Mouse (Mus musculus) CH12.LX (cell line): ENCODE data around the gene Cyp2f2. TPM values are rescaled to one million over a fixed set of nuclear protein-coding genes. Genes with fewer than 3 reads are reported as not detected.

Experiments used
- DNase-seq: peaks from one replicate; pipeline ENCODE4 v3.0.0-alpha.2; 2013; ENCODE audit errors: extremely low read depth
- H3K27ac ChIP-seq: 2 replicates; pipeline ENCODE4 v1.5.1; 2012; ENCODE audit warnings: low read depth, mild to moderate bottlenecking, control low read depth, moderate library complexity; ENCODE audit not compliant: insufficient read depth
- H3K27me3 ChIP-seq: replicated peaks from 2 replicates; pipeline ENCODE3; 2012; ENCODE audit warnings: inconsistent platforms
- H3K36me3 ChIP-seq, 2 experiments: replicated peaks in 1 of 2; 2 replicates each; pipeline versions ENCODE3 to v1.6.1; 2012; ENCODE audit warnings: inconsistent platforms in 1 of 2, low read length in 1 of 2, mild to moderate bottlenecking in 1 of 2, mixed read lengths in 1 of 2, moderate library complexity in 1 of 2; ENCODE audit not compliant: control insufficient read depth in 1 of 2, insufficient read depth in 1 of 2
- H3K4me1 ChIP-seq, 2 experiments: 2 replicates each; pipeline ENCODE4 v1.6.1; 2012; ENCODE audit warnings: inconsistent platforms in 1 of 2, moderate library complexity in 1 of 2; ENCODE audit not compliant: insufficient read depth in 2 of 2, control insufficient read depth in 1 of 2
- H3K4me2 ChIP-seq: 2 replicates; pipeline ENCODE4 v1.6.1; 2012; ENCODE audit warnings: low read depth, mild to moderate bottlenecking, control low read depth; ENCODE audit not compliant: poor library complexity, insufficient read depth, severe bottlenecking
- H3K4me3 ChIP-seq, 3 experiments: fragments of 150-350 bp in 1 of 3; sonication (generic) in 1 of 3; replicated peaks in 1 of 3; 2 replicates each; pipeline versions ENCODE3 to v1.5.1; 2011 to 2012; ENCODE audit warnings: low read depth in 2 of 3, low read length in 2 of 3, mild to moderate bottlenecking in 2 of 3, moderate library complexity in 2 of 3, control low read depth in 1 of 3, improper control_type of control experiment in 1 of 3, inconsistent platforms in 1 of 3, mixed read lengths in 1 of 3; ENCODE audit not compliant: poor library complexity in 1 of 3
- H3K79me2 ChIP-seq: replicated peaks from 2 replicates; pipeline ENCODE4 v1.6.1; 2012; ENCODE audit warnings: mild to moderate bottlenecking, moderate library complexity; ENCODE audit not compliant: control insufficient read depth, poor library complexity, insufficient read depth, severe bottlenecking; ENCODE audit errors: extremely low read depth
- H3K9ac ChIP-seq: 2 replicates; pipeline ENCODE4 v1.6.1; 2012; ENCODE audit warnings: low read depth, mild to moderate bottlenecking, control low read depth, moderate library complexity; ENCODE audit not compliant: insufficient read depth
- H3K9me3 ChIP-seq: replicated peaks from 2 replicates; pipeline ENCODE3; 2012; ENCODE audit warnings: low read length, inconsistent platforms, mixed read lengths
- BHLHE40 ChIP-seq: IDR thresholded peaks from 2 replicates; pipeline ENCODE4 v1.6.1; 2011; ENCODE audit warnings: mild to moderate bottlenecking, low read depth, low read length, improper control_type of control experiment
- E2F4 ChIP-seq: IDR thresholded peaks from 2 replicates; pipeline ENCODE4 v1.6.1; 2011; ENCODE audit warnings: low read depth, low read length, improper control_type of control experiment; ENCODE audit not compliant: insufficient replicate concordance
- GABPA ChIP-seq: IDR thresholded peaks from 2 replicates; pipeline ENCODE4 v1.6.1; 2012; ENCODE audit warnings: low read depth, low read length, improper control_type of control experiment, inconsistent platforms; ENCODE audit not compliant: insufficient replicate concordance
- IRF4 ChIP-seq: IDR thresholded peaks from 2 replicates; pipeline ENCODE4 v1.6.1; 2014; ENCODE audit warnings: low read depth, mild to moderate bottlenecking, inconsistent platforms, low read length, improper control_type of control experiment
- JUN ChIP-seq: IDR thresholded peaks from 2 replicates; pipeline ENCODE4 v1.6.1; 2011; ENCODE audit warnings: low read depth, mild to moderate bottlenecking, low read length, improper control_type of control experiment, moderate library complexity; ENCODE audit not compliant: insufficient read depth
- JUND ChIP-seq: conservative IDR thresholded peaks from 2 replicates; pipeline ENCODE4 v1.6.1; 2011; ENCODE audit warnings: low read depth, low read length, improper control_type of control experiment
- MAFK ChIP-seq: IDR thresholded peaks from 2 replicates; pipeline ENCODE4 v1.6.1; 2011; ENCODE audit warnings: low read length, improper control_type of control experiment; ENCODE audit not compliant: insufficient replicate concordance
- MAZ ChIP-seq: IDR thresholded peaks from 2 replicates; pipeline ENCODE4 v1.6.1; 2012; ENCODE audit warnings: low read depth, mild to moderate bottlenecking, inconsistent platforms, low read length, improper control_type of control experiment, moderate library complexity
- MEF2A ChIP-seq: IDR thresholded peaks from 2 replicates; pipeline ENCODE4 v1.6.1; 2014; ENCODE audit warnings: low read depth, mild to moderate bottlenecking, inconsistent platforms, low read length, improper control_type of control experiment, borderline replicate concordance
- MYC ChIP-seq: IDR thresholded peaks from 2 replicates; pipeline ENCODE4 v1.6.1; 2011; ENCODE audit warnings: low read depth, mild to moderate bottlenecking, improper control_type of control experiment, low read length
- PAX5 ChIP-seq: IDR thresholded peaks from 2 replicates; pipeline ENCODE4 v1.6.1; 2012; ENCODE audit warnings: low read length, inconsistent platforms, mixed read lengths
- POLR2AphosphoS2 ChIP-seq: IDR thresholded peaks from 2 replicates; pipeline ENCODE4 v1.6.1; 2011; ENCODE audit warnings: low read depth, low read length, improper control_type of control experiment
- TBP ChIP-seq: conservative IDR thresholded peaks from 2 replicates; pipeline ENCODE4 v1.6.1; 2011; ENCODE audit warnings: low read depth, low read length, improper control_type of control experiment
- USF2 ChIP-seq: conservative IDR thresholded peaks from 2 replicates; pipeline ENCODE4 v1.6.1; 2011; ENCODE audit warnings: low read depth, low read length, improper control_type of control experiment
- ZMIZ1 ChIP-seq: IDR thresholded peaks from 2 replicates; pipeline ENCODE4 v1.6.1; 2012; ENCODE audit warnings: low read depth, mild to moderate bottlenecking, inconsistent platforms, low read length, improper control_type of control experiment
- dilution Hi-C: fragments of 300-500 bp; cut with MboI; formaldehyde crosslinking; loops from 2 replicates; pipeline ENCODE4 v1.14.3; 2020; ENCODE audit warnings: low sequenced_read_pairs; ENCODE audit not compliant: extremely low pct_unique_long_range_greater_than_20kb, extremely low pct_ligation_motif_present
- in situ Hi-C: fragments of 300-500 bp; cut with MboI; formaldehyde crosslinking; loops from 3 replicates; pipeline ENCODE4 v1.14.3; 2019; ENCODE audit warnings: low sequenced_read_pairs, low pct_ligation_motif_present, low pct_unique_long_range_greater_than_20kb, mixed read lengths
- polyA plus RNA-seq: library from polyadenylated mRNA; unstranded; fragments of >175 nt; gene quantifications from 2 replicates; pipeline ENCODE4 v1.2.1, GENCODE M21; 2012; ENCODE audit warnings: low read depth; ENCODE audit not compliant: insufficient read length
- total RNA-seq, 2 experiments: library from RNA; depleted of rRNA; stranded (reverse); fragments of 300-350 nt in 1 of 2; fragments of >200 nt in 1 of 2; gene quantifications; 2 replicates each; pipeline ENCODE4 v1.2.3; 2012 to 2014

The Cyp2f2 gene
- total and polyA plus RNA-seq, 3 experiments = not detected

- H3K27ac ChIP-seq = no peak overlapping the region
- peaks cover 7% of the 10 kb centered on the region for H3K9me3 ChIP-seq
- in situ Hi-C loops = loop anchor here (25.0 kb wide), 1 partner anchor 371 kb away; the partner anchor contains the start of gene Cyp2b19
- H3K4me1 ChIP-seq = no peaks in the 10 kb centered on the region
- H3K27me3 ChIP-seq = peaks cover 66% of the 10 kb centered on the region
- H3K36me3 ChIP-seq = no peaks in the 10 kb centered on the region
- no peak for DNase-seq
- no peak overlapping the region for H3K4me3 ChIP-seq
- H3K79me2 ChIP-seq = no peaks in the 10 kb centered on the region
- TF ChIP-seq JUN (no peak), MEF2A (no peak), GABPA (no peak), MAFK (no peak), BHLHE40 (no peak)
- no peak overlapping the region for H3K9ac ChIP-seq
- no peak overlapping the region for H3K4me2 ChIP-seq
- dilution Hi-C loops = no loop called here
These were observed 14.0 kb downstream of the Cyp2f2 start for GRCm38 (mm10) chr7:27133757-27134156.

GRCm38 (mm10) chr7:27136410-27136996, 16.8 kb downstream of the Cyp2f2 start:
- Histone ChIP-seq H3K79me2 (no peaks in the 10 kb centered on the region), H3K9me3 (peaks cover 6% of the 10 kb centered on the region), H3K27me3 (peaks cover 53% of the 10 kb centered on the region), H3K4me1 (no peaks in the 10 kb centered on the region), H3K9ac (no peak overlapping the region), H3K27ac (no peak overlapping the region), H3K36me3 (no peaks in the 10 kb centered on the region), H3K4me3 (no peak overlapping the region), H3K4me2 (no peak overlapping the region)
- TF ChIP-seq E2F4 (no peak), MAFK (no peak), MAZ (no peak), TBP (no peak), JUND (no peak), MEF2A (no peak), PAX5 (no peak), ZMIZ1 (no peak), IRF4 (no peak), MYC (no peak), USF2 (no peak), POLR2AphosphoS2 (no peak)
- dilution Hi-C loops = no loop called here
- no peak for DNase-seq
- in situ Hi-C loops = loop anchor here (25.0 kb wide), 1 partner anchor 374 kb away; the partner anchor contains the start of gene Cyp2b19
